Mouse (Mus musculus) layer of hippocampus, adult 8-10 months (tissue): ENCODE measurements around the gene Plk2. TPM values are rescaled to one million over a fixed set of nuclear protein-coding genes. Genes with fewer than 3 reads are reported as not detected.

Experiments used
- DNase-seq, 2 experiments: peaks; one replicate each; pipeline ENCODE4 v3.0.0; 2022; ENCODE audit warnings: low spot score in 2 of 2
- total RNA-seq, 4 experiments: library from RNA; stranded (reverse); gene quantifications; 2 replicates each; pipeline ENCODE4 v1.2.4; 2022

Gene Plk2
- 100 to 1,000 TPM; 223 to 254 (median 243) TPM for total RNA-seq

- peak; percentile 87 to 96 for DNase-seq
These were observed at the start of gene Plk2 for GRCm38 (mm10) chr13:110394291-110395178. Gene Plk2, plus strand, starts transcription at chr13:110395046.

- DNase-seq = no peak
These were observed 48.1 kb upstream of the Plk2 start for GRCm38 (mm10) chr13:110346707-110347106.

GRCm38 (mm10) chr13:110351051-110351450 lies 43.8 kb upstream of the Plk2 start:
- DNase-seq = no peak

GRCm38 (mm10) chr13:110356941-110357340 lies 37.9 kb upstream of the Plk2 start, which contains the start of gene Gapt:
Gene Gapt, minus strand, starts transcription at chr13:110357199.
- no peak for DNase-seq

GRCm38 (mm10) chr13:110363722-110364121 lies 31.1 kb upstream of the Plk2 start:
- no peak for DNase-seq

GRCm38 (mm10) chr13:110366477-110366876 lies 28.4 kb upstream of the Plk2 start:
- no peak for DNase-seq

- DNase-seq = no peak
These were observed 26.8 kb upstream of the Plk2 start for GRCm38 (mm10) chr13:110367961-110368555.

- DNase-seq = peak; percentile 40 to 80
These were observed 26.2 kb upstream of the Plk2 start for GRCm38 (mm10) chr13:110368556-110369040.

- DNase-seq = no peak
These were observed 25.2 kb upstream of the Plk2 start for GRCm38 (mm10) chr13:110369673-110370072.

GRCm38 (mm10) chr13:110382447-110382901 lies 12.4 kb upstream of the Plk2 start:
- DNase-seq = no peak

GRCm38 (mm10) chr13:110384514-110384913 lies 10.3 kb upstream of the Plk2 start:
- no peak for DNase-seq

GRCm38 (mm10) chr13:110392210-110392609 lies 2.6 kb upstream of the Plk2 start:
- DNase-seq = peak; percentile 47 to 77

GRCm38 (mm10) chr13:110392631-110393030 lies 2.2 kb upstream of the Plk2 start:
- no peak for DNase-seq

- DNase-seq = no peak
These were observed 441 bp downstream of the Plk2 start for GRCm38 (mm10) chr13:110395179-110395794.

- DNase-seq = no peak
These were observed 1.3 kb downstream of the Plk2 start for GRCm38 (mm10) chr13:110395916-110396685.

- DNase-seq = no peak
These were observed 2.9 kb downstream of the Plk2 start for GRCm38 (mm10) chr13:110397750-110398149.

GRCm38 (mm10) chr13:110398513-110399270 lies 3.8 kb downstream of the Plk2 start:
- DNase-seq = no peak

GRCm38 (mm10) chr13:110401443-110401842 lies 6.6 kb downstream of the Plk2 start:
- DNase-seq = no peak

GRCm38 (mm10) chr13:110401877-110402276 lies 7.0 kb downstream of the Plk2 start:
- no peak for DNase-seq

- no peak for DNase-seq
These were observed 9.2 kb downstream of the Plk2 start for GRCm38 (mm10) chr13:110404059-110404458.
